Mouse (Mus musculus): ENCODE data around the gene Tesmin.

DNA sequence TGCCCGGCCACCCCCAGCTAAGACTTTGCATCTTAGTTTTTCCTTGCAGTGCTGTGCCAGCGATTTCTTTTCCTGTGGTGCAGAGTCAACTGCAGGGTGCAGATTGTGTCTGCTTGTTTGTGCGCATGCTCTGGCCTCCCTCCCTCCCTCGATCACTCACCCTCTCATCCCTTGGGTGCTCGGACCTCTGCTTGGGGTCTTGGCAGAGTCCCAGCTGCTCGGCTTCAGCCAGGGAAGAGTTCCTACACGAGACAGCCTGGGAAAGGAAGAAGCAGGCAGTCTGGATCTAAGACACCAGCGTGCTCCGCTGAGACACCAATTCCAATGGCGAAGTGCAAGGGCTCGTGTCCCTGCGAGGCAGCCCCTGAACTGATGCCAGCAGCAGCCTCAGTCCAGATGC is 15.3 kb upstream of the Tesmin start:
- TF ChIP-seq CTCF (IDR thresholded peaks at IDR 0.05; ENCODE audit: control insufficient read depth, insufficient read depth, insufficient read length) (no peak), USF1 (IDR thresholded peaks at IDR 0.05; ENCODE audit: low read depth) (no peak), MYOD1 (IDR thresholded peaks at IDR 0.05; ENCODE audit: control insufficient read depth, insufficient read length, low read depth) (no peak), FOSL1 (IDR thresholded peaks at IDR 0.05; ENCODE audit: insufficient read depth, low read length, poor library complexity, severe bottlenecking) (no peak), MAX (IDR thresholded peaks at IDR 0.05) (no peak)

Data from C2C12 (cell line).